Mouse (Mus musculus): Measurements from ENCODE around the gene Eif2ak1. TPM values are rescaled to one million over a fixed set of nuclear protein-coding genes. Genes with fewer than 3 reads are reported as not detected.
A peak's percentile ranks its signal among the peaks of the same experiment; 100 is the strongest.

Gene Eif2ak1
- total RNA-seq, 2 experiments from 2014 or later: 25.2 to 27.4 TPM

DNA sequence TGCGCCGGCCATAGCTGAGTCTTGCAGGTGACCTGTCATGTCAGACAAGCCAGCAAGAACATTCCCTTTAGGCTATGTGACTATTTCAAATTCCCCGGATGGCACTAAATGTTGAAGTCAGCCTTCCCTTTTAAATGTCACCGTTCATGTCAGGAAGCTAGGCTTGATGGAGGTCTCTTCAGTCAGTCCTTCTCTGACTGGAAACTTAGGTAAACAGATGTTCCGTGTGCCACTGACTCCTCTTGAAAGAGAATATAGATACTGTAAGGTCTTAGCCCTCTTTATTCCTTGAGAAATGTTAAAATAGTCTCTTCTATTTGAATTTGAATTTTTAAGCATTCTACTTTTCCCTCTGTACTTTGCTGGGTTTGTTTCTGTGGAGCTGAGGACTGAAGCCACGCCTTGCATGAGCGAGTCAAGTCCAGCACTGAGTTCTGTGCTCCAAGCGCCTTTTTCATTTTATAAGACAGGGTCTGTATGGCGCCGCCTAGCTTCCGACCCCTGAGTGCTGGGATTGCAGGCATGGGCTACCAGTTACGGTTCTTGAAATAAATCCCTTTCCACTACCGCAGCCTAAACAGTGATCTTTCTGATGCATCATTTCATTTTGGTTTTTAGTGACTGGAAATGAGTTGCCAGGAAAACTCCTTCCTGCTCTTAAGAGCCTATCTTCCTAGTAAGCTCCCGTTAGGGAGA, 80.2 kb downstream of the Eif2ak1 start, which contains the start of gene Ankrd61:
TSS of gene Ankrd61 (minus strand) at position 51 of the 696 bp plus-strand sequence.
- DNase-seq (ENCODE audit: low spot score): no peak

DNA sequence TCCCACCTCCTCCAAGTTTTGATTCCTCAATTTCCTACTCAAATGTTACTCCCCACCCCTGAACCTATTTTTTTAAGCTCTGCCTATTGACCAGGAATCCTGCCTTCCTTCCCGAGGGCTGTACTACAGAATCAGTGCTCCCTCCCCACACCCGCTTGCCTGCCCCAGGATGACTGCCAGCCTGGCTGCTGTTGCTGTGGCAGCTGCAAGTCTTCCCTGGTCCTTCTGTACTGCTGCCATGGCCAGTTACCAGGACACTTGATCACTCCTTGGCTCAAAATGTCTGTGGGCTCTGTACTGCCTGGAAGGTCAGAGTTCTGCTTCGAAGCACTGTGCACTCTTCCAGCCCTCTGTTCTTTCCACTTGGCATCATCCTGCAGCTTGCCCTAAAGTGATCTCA, 84.5 kb downstream of the Eif2ak1 start:
- peak; percentile 91 for DNase-seq (ENCODE audit: low spot score)

DNA sequence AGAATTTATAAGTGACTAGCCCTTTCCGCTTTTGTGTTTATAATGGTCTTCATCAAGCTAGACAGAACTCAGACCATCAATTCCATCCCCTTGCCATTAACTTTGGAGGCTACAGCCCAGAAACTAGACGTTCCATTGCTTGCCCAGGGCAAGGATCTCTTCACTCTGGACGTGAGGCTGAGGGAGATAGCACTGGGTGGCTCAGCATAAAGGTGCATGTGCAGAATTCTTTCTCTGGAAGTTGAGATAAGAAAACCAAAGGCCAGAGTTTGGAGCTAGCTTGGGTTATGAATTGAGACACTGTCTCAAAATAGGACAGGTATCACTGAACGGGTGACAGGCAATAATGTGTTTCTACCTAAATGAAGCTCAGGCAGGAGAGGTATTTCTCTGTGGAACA, 86.2 kb downstream of the Eif2ak1 start:
- no peak for DNase-seq (ENCODE audit: low spot score)

DNA sequence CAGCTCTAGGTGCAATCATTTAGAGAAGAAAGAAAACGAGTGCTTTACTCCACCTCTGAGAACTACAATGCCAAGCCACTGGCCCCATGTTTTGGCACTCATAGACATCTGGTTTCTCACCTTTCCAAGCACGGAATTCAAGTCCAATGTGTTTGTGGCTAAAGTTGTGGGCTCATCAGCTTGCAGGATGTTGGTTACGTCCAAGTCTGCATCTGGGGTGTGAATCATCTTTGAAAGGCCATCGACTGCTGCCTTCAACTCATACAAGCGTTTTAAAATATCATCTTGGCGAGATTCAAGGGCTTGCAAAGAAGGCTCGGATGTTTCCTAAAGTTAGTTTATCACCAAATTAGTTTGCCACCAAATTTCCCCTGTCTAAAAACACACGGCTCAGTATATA, 88.8 kb downstream of the Eif2ak1 start:
- DNase-seq (ENCODE audit: low spot score): no peak

DNA sequence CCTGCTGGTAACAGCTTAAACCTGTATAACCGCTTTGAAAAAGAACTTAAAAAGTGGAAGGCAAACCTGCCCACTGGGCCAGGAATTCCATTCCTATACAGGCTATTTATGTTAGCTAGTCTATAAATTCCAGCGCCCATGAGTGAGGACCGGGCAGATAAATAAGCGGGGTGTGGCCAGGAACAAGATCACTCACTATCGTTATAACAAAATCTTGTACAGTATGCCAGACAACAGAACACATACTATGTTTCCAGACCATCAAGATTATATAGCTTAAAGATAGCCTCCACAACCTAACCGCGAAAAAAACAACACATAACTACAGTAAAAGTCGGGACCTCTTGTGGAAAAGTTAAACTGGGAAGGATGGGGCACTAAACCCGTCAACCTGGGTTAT, 91.3 kb downstream of the Eif2ak1 start:
- no peak for DNase-seq (ENCODE audit: low spot score)

DNA sequence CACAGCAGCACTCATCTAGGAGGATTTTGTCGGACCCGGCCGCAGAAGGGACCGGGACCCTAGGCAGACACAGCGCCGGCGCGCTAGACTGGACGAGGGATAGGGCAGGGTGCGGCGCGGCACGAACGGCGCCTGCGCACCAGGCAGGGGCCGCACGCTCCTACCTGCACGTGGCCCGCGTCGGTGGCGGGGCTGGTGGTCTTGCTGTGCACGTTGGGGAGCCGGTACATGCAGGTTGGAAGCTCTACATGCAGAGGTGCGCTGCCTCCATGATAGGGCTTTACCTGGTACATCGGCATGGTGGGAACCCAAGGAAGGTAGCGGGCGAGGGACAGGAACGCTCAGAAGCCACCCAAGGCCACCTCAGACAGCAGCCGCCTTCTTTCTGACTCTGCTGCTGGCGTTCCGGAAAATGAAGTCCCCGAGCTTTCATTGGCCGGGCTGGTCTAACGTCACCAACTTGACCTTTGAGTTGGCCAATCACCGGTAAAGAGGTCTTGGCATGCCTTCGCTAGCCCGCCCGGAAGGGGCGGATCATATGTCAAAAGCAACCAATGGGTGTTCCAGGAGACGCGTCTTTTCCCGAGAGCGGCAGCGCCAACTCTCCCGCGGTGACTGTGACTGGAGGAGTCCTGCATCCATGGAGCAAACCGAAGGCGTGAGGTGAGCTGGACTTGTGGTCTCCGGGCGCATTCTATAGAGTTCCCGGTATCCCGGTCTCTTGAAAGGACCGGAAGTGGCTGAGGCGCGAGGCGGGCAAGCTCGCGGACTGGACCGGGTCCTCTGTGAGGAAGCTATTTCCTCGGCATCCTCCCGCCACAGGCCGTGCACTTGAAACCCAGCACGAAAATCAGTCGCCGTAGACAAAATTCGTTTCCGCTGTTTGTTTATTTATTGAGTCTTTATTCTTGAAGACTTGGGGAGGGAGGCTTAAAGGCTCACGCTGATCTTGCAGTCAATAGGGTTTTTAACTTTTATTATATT, 92.1 kb downstream of the Eif2ak1 start, which contains the start of the genes Aimp2 and Pms2:
TSS of gene Aimp2 (minus strand) at position 431 of the 984 bp plus-strand sequence.
TSS of gene Pms2 (plus strand) at position 548 of the 984 bp plus-strand sequence.
- peak; percentile 98 for DNase-seq (ENCODE audit: low spot score)

DNA sequence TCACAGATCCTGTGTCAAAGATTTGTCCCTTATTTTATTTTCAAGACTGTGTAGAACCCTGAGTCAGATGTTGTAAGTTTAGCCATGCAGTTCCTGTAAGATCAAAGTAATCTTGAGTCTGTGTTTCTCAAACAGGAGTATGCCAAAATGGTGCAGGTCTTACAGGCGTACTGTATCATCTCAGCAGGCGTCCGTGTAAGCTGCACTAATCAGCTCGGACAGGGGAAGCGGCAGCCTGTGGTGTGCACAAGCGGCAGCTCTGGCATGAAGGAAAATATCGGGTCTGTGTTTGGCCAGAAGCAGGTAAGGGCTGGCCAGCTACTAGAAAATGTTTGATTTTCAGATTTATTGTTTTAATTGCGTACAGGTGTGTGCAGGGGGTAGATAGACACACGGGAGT, 98.6 kb downstream of the Eif2ak1 start:
- no peak for DNase-seq (ENCODE audit: low spot score)

DNA sequence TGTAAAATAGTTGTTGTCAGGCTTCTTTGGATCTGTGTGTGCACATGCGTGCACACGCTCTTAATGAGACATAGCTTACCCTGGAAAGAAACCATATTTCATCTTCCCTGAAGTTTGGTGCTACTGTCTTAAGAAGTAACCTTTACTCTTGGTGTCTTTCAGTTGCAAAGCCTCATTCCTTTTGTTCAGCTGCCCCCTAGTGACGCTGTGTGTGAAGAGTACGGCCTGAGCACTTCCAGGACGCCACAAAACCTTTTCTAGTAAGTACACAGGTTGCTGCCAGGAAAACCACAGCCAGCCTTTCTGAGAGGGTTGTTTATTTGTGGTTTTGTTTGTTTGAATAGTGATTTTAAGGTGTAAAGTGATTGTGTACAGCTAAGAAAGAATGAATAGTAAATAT, 99.8 kb downstream of the Eif2ak1 start:
- DNase-seq (ENCODE audit: low spot score): peak; percentile 63

DNA sequence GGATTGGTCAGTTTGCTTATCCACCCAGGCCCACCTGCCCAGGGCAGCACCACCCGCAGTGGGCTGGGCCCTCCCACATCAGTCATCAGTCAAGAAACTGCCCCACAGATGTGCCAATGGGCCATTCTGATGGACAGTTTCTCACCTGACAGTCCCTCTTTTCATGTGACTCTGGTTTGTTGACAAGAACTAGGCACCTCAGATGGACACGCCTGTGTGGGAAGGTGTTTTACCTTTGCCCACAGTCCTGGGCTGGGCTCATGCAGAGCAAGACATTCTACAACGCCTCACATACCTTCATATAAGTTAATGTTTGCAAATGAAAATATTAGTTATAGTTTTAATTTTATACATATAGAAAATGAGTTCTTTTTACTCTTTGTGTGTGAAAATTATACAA, 100.5 kb downstream of the Eif2ak1 start:
- DNase-seq (ENCODE audit: low spot score): no peak

DNA sequence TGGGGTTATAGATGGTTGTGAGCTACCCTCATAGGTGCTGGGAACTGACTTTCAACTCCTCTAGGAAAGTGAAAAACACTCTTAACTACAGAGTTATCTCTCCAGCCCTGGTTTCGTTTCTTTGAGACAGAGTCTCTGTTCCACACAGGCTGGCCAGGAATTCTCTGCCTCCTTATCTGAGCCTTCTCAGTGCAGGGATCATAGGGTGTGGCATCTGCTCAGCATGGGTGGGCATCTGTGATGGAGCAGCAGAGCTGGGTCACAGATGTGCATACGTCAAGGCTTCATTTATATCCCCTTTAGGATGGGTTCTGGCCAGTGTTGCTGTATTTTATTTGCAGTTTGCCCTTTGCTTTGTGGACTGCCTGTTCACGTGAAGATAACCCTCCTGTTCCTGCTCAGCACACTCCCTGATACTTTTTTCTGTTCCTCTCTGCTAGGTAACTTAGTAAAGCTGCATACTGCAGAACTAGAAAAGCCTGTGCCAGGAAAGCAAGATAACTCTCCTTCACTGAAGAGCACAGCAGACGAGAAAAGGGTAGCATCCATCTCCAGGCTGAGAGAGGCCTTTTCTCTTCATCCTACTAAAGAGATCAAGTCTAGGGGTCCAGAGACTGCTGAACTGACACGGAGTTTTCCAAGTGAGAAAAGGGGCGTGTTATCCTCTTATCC, 107.3 kb downstream of the Eif2ak1 start:
- no peak for DNase-seq (ENCODE audit: low spot score)

DNA sequence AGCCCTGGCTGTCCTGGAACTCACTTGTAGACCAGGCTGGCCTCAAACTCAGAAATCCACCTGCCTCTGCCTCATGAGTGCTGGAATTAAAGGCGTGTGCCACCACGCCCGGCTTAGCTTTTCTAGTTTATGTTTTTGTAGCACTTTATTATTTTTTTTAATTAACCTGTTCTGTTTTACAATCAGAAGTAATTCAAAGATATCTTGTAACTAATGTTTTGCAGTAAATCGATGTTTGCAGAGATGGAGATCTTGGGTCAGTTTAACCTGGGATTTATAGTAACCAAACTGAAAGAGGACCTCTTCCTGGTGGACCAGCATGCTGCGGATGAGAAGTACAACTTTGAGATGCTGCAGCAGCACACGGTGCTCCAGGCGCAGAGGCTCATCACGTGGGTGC, 110.3 kb downstream of the Eif2ak1 start, which contains the start of gene Gm42421:
TSS of gene Gm42421 (plus strand) at position 301 of the 400 bp plus-strand sequence.
- no peak for DNase-seq (ENCODE audit: low spot score)

DNA sequence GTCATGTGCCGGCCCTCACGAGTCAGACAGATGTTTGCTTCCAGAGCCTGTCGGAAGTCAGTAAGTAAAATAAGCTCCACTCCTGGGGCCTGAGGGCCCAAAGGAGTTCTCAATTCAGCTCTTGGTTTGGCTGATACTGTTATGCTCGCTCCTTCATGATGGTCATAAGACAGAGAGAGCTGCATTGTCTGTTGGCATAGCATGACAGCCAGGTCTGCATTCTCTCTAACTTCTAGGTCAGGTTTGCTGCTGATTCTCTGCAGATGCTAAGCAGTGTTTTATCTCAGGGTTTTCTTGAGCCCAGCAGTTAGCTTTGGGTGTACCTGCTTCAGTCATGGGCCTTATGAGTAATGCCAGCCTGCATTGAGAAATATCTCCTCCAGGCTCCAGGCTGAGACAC, 111.7 kb downstream of the Eif2ak1 start:
- DNase-seq (ENCODE audit: low spot score): no peak

DNA sequence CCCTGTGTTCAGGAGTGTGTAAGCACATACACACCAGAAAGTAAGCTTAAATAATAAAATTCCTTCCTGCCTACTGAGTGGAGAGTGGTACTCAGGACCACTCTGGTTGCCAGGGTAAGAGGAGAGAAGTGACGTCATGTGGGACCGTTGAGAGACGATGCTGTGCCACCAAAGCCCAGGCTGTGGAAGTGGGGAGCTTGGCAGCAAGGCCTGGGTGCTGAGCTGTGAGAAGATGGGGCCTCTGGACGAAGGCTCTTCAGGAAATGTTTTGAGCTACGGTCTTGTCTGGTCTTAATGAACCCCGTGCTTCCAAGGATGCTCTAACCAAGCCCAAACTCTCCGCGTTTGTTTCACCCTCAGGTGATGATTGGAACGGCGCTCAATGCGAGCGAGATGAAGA, 113.1 kb downstream of the Eif2ak1 start:
- no peak for DNase-seq (ENCODE audit: low spot score)

DNA sequence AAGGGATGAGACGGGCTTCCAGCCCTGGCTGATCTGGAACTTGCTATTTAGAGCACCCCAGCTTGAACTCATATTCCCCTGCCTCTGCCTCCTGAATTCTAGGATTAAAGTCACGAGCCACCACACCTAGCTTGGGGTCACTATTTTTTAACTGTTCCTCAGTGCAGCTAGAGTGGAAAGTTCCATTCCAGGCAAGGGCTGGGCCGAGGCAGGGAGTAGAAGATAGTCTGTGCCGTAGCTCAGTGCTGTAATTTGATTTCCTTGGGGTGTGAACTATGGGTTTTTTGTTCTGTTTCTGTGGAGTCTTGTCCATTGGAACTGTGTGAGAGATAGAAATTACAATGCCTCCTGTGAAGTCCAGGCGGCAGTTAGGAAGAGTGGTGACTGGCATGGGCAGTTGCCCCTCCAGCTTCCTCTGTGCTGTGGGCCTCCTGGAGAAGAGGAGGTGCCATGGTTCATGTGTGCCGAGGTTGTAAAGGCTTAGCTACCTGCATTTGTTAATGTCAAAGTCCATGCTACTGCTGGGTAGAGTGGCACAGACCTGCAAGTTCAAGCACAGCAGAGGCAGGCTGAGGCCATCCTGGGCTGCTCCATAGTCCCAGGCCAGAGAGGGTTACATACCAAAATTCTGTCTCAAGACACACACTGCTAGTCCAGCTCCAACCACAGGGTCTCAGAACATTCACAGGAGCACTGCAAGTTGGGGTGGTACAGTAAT, 114.4 kb downstream of the Eif2ak1 start:
- DNase-seq (ENCODE audit: low spot score): no peak

DNA sequence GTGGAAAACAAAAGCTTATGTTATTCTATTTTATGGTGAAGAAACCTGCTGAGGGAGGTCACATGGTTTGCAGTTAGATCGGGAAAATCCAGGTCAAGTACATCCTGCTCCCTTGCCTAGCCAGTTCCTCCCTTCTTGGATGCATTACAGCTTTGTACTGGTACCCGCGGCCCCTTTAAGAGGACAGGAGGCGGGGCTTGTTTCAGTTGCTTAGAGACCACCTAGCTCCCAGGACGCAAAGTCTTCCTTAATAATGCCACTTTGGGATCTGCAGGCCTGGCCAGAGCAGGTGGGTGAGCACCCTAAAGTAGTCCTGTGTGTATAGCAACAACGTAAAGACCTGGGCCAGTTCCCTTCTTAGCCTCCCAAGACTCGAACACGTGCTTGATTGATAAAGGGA, 115.2 kb downstream of the Eif2ak1 start, which contains the start of gene Rsph10b:
TSS of gene Rsph10b (plus strand) at position 205 of the 400 bp plus-strand sequence.
- DNase-seq (ENCODE audit: low spot score): no peak

DNA sequence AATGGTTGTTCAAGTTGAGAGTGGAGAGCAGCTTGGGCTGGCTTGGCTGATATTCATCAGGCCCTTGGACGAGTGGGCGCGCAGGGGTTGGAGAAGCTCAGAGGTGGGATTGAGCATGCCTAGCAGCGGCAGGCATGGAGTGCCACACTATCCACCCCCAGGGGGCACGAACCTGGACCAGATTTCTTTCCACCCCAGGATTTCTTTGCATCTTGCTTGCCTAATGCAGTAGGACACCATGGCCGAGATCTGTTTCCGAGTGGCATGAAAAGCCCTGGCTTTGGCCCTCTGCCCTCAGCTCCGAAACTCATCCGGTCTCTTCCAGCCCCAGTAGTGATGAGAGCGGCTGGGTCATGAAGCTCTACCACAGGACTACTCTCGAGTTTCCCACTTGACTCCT, 115.8 kb downstream of the Eif2ak1 start:
- DNase-seq (ENCODE audit: low spot score): no peak

DNA sequence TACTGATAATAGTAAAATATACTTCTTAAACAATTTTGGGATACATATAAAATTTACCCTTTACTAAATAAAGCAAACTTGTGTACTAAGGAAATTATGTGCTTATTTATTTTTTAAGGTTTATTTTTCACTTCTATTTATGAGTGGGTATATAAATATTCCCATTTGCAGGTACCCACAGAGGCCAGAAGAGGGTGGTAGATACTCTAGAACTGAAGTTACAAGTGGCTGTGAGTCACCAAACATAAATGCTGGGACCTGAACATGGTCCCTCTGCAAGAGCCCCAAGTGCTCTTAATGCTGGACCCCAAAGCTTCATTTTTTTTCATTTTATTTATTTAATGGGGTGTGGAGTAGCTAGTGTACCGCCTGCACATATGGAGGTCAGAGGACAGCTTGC, 116.3 kb downstream of the Eif2ak1 start:
- no peak for DNase-seq (ENCODE audit: low spot score)

DNA sequence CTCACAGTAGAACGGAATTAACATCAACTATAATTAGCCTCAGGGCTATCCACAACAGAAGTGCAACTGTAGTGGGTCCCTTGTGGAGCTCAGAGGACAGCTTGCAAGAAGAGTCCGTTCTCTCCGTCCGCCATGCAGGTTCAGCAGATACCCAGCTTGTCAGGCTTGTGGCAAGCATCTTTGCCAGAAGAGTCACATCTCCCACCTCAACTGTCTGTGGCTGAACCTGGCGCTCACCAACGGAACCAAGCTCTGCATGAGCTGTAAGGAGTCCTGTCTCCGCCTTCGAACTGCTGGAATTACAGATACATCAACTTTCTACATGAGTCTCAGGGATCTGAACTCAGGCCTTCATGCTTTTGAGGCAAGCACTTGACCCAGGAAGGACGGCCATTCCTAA, 118.6 kb downstream of the Eif2ak1 start:
- DNase-seq (ENCODE audit: low spot score): no peak

DNA sequence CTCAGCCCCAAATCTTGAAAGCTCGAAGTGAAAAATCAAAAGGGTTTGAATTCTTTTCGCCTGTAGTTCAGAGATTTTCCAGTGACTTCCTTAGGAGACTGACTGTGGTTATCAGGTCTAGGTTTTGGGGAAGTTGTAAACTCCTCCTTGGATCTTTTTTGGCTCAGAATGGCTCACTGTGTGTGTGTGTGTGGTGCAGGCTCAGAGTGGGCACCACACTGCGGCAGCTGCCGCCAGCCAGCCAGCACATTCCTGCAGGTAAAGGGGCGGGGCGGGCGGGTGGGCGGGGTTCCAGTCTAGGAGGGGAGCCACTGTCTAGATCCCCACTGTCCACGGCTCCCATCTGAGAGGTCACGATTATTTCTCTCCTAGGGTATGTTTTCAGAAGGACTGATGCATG, 124.0 kb downstream of the Eif2ak1 start:
- no peak for DNase-seq (ENCODE audit: low spot score)

DNA sequence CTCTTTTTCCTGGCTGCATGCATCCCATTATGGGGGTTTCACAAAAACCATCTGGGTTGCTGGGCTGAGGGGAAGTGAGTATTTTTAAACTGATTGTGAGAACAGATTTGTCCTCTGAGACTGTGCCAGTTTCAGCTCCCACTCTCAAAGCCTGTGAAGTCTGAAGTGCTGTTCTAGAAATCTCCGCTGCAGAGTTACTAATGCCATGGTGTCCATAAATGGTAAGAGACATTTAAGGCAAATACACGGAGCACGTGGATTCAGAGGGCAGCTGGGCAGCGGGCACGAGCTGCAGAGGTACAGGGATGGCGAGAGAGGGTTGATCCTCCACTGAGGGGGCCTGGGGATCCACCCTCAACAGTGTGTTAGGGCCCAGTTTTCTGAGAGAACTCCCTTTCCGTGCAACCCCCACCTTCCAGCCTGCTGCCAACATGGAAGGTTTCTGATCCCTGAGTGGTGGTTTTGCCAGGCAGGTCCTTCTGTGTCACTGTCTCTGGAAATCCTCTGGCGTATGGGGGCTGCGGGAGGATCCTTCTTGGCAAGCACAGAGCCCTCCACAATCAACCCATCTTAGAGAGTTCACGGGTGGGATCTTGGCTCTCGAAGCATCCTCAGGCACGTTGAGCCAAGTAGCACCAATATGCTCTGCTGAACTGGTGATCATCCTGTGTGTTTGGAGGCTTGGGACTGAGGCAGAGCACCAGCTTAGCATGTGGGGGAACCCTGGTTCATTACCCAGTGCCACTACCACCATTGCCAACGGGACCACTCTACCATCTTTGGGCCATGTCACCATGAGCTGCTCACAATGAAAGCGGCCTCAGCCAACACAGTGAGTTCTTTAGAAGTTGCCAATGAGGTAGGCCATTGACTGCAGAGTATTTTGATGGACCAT, 125.9 kb downstream of the Eif2ak1 start:
- no peak for DNase-seq (ENCODE audit: low spot score)

Data from gastrocnemius, adult 18-20 months (tissue).